Mouse (Mus musculus): ENCODE results near the gene Mob4. TPM values are rescaled to one million over a fixed set of nuclear protein-coding genes. Genes with fewer than 3 reads are reported as not detected.
"Not testable (repeated sequence)": the region's sequence is repeated elsewhere in the genome, so short reads cannot be mapped to it uniquely, and the experiment has no call there.

Gene Mob4
- polyA plus RNA-seq, 1 experiment from 2014 or later = 190 TPM

- no peak for ATAC-seq (ENCODE audit: low FRiP score)
- no peaks in the 10 kb centered on the region for H3K36me3 ChIP-seq
- H3K27ac ChIP-seq = no peak overlapping the region
- H3K4me2 ChIP-seq = no peak overlapping the region
- no peaks in the 10 kb centered on the region for H3K27me3 ChIP-seq
- H3K9me3 ChIP-seq = no peaks in the 10 kb centered on the region
- H3K4me3 ChIP-seq = no peak overlapping the region
- WGBS = 82% methylated on average over 1 of the region's 1 CpGs
- no peaks in the 10 kb centered on the region for H3K4me1 ChIP-seq (replicated peaks)
- no peak overlapping the region for H3K9ac ChIP-seq
These were observed 23.4 kb upstream of the Mob4 start for GRCm38 (mm10) chr1:55107644-55108043.

DNA sequence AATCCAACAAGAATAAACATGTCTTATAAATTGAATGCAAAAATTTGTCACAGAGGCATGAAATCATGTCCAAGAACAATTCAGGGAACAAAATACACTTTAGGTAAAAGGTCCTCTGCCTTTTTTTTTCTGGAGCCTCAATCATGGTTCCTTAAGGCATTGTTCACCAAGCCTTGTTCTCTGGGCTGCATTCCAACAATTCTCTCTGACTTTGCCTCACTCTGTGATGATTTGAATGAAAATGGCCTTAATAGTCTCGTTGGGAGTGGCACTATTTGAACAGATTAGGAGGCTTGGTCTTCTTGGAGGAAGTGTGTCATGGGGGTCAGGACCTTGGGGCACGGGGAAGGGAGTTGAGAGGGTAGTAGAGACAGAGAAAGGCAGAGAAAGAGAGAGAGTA lies 22.6 kb upstream of the Mob4 start:
- Histone ChIP-seq H3K36me3 (no peaks in the 10 kb centered on the region), H3K4me1 (replicated peaks) (no peaks in the 10 kb centered on the region), H3K27ac (no peak overlapping the region), H3K9ac (no peak overlapping the region), H3K4me3 (no peak overlapping the region), H3K27me3 (no peaks in the 10 kb centered on the region), H3K4me2 (no peak overlapping the region), H3K9me3 (no peaks in the 10 kb centered on the region)
- 33% methylated on average over 2 of the region's 2 CpGs for WGBS
- no peak for ATAC-seq (ENCODE audit: low FRiP score)

- Histone ChIP-seq H3K4me1 (replicated peaks) (no peaks in the 10 kb centered on the region), H3K4me2 (no peak overlapping the region), H3K9me3 (no peaks in the 10 kb centered on the region), H3K27ac (no peak overlapping the region), H3K9ac (no peak overlapping the region), H3K36me3 (no peaks in the 10 kb centered on the region), H3K4me3 (no peak overlapping the region), H3K27me3 (no peaks in the 10 kb centered on the region)
- ATAC-seq (ENCODE audit: low FRiP score) = no peak
- 93% methylated on average over 4 of the region's 4 CpGs for WGBS
These were observed 21.8 kb upstream of the Mob4 start for GRCm38 (mm10) chr1:55109066-55109766.

DNA sequence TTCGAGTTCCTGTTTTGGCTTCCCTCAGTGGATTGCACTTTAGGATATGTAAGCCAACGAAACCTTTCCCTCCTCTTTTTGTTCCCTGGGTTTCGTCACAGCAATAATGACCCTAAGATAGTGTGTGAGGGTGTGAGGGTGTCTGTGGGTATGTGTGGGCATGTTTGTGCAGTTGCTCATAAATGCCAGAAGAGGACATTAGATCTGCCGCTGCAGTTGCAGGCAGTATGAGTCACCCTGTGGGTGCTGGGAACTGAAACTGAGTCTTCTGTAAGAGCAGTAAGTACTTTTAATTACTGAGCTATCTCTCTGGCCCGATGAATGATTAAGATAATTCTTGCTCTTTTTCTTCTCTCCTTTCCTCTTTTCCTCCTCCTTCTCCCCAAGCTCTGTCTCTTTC lies 8.0 kb upstream of the Mob4 start:
- H3K4me3 ChIP-seq = no peak overlapping the region
- no peaks in the 10 kb centered on the region for H3K36me3 ChIP-seq
- no peak overlapping the region for H3K27ac ChIP-seq
- H3K9ac ChIP-seq = no peak overlapping the region
- no peak for ATAC-seq (ENCODE audit: low FRiP score)
- H3K4me1 ChIP-seq (replicated peaks) = no peaks in the 10 kb centered on the region
- H3K9me3 ChIP-seq = no peaks in the 10 kb centered on the region
- H3K27me3 ChIP-seq = no peaks in the 10 kb centered on the region
- no peak overlapping the region for H3K4me2 ChIP-seq
- 89% methylated on average over 5 of the region's 5 CpGs for WGBS

- H3K4me1 ChIP-seq (replicated peaks) = no peaks in the 10 kb centered on the region
- H3K27me3 ChIP-seq = no peaks in the 10 kb centered on the region
- H3K9ac ChIP-seq = no peak overlapping the region
- no peak overlapping the region for H3K4me2 ChIP-seq
- H3K27ac ChIP-seq = no peak overlapping the region
- H3K4me3 ChIP-seq = no peak overlapping the region
- no peaks in the 10 kb centered on the region for H3K36me3 ChIP-seq
- ATAC-seq (ENCODE audit: low FRiP score) = no peak
- H3K9me3 ChIP-seq = no peaks in the 10 kb centered on the region
- WGBS = 96% methylated on average over 2 of the region's 2 CpGs
These were observed 7.5 kb upstream of the Mob4 start for GRCm38 (mm10) chr1:55123561-55123960.

GRCm38 (mm10) chr1:55124136-55124535 lies 6.9 kb upstream of the Mob4 start:
- not testable (repeated sequence) for H3K4me1 ChIP-seq (replicated peaks); H3K4me2 ChIP-seq; H3K9ac ChIP-seq; H3K27ac ChIP-seq; H3K36me3 ChIP-seq; H3K27me3 ChIP-seq; H3K4me3 ChIP-seq; ATAC-seq (ENCODE audit: low FRiP score); H3K9me3 ChIP-seq
- 98% methylated on average over 2 of the region's 2 CpGs for WGBS

DNA sequence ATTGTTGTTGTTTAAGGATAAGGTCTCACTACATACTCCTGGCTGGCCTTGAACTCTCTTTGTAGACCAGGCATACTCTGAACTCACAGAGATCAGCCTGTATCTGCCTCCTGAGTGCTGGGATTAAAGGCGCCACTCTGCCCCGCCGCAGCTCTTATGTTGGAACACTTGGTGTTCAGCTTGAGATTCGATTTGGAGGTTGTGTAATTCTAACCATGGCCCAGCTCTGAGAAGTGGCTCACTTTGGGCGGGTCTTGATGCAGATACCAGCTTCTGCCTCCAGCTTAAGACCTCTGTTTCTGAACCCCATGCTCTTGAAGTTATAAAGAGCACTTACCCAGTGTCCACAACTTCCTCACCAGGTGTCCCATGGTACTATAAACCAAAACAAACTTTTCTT lies 1.3 kb upstream of the Mob4 start:
- H3K27ac ChIP-seq = no peak overlapping the region
- WGBS = 88% methylated on average over 5 of the region's 5 CpGs
- no peak for ATAC-seq (ENCODE audit: low FRiP score)
- no peaks in the 10 kb centered on the region for H3K27me3 ChIP-seq
- no peak overlapping the region for H3K4me3 ChIP-seq
- H3K4me1 ChIP-seq (replicated peaks) = peaks cover 23% of the 10 kb centered on the region
- no peak overlapping the region for H3K4me2 ChIP-seq
- H3K9ac ChIP-seq = no peak overlapping the region
- 0 out of 2 replicates have a peak, but pooled peaks cover 2% of the 10 kb centered on the region for H3K36me3 ChIP-seq
- no peaks in the 10 kb centered on the region for H3K9me3 ChIP-seq

DNA sequence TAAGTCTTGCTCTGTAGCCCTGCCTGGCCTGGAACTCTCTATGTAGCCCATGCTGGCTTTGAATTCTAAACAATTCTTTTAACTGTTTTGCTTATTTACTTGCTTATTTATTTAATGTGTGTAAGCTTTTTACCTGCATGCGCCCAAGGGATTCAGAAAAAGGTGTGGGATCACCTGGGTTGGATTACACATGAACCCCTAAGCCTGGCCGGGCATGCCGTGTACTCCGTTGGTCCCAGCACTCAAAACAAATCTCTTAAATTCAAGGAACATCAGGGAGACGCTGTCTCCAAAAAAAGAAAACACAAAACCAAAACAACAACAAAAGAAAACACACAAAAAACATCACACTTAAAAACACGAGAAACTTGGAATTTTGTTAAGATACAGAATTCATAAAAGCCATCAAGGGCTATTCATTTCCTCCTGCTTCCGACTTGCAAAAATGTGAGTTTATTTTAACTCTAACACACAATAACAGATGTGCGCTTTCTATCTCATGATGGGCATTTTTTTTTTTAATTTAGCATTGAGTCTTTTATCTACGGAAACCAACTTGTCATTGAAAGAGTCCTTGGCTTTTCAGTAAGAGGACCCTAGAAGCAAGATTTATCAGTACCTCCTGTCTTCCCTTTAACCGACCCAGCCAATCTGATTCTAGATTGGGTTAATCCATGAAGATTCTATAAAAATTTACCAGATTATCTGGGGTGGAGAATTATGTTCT lies 678 bp upstream of the Mob4 start:
- no peak for ATAC-seq (ENCODE audit: low FRiP score)

DNA sequence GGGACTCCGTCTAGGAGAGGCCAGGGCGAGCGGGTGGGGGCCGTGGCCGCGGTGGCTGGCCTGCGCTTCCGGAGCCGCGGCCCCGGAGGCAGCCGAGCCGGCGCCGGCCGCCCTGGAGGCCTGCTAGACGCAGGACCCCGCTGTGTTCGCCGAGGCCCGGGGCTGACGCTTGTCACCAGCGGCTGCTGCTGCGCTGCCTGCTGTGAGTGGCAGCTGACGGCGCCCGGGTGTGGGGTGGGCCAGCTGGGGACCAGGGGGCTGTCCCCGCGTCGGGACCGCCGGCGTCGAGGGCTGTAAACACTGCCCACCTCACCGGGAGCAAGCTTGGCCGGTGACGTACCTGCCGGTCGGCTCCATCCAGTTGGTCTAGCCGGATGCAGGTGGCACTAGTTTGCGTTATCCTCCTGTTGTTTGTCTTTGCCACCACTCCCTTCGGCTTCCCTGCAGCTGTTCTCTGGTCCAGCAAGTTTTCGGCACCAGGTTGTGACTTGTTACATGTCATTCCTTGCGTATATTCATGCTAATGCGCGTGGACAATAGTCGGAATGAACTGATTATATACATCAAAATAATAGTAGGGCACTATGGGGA lies 488 bp downstream of the Mob4 start:
- H3K27me3 ChIP-seq = no peaks in the 10 kb centered on the region
- H3K4me1 ChIP-seq (replicated peaks) = peaks cover 23% of the 10 kb centered on the region
- under 1% methylated on average over 41 of the region's 47 CpGs for WGBS
- H3K4me2 ChIP-seq = peak overlapping the region; percentile 74
- no peaks in the 10 kb centered on the region for H3K9me3 ChIP-seq
- H3K4me3 ChIP-seq = peak overlapping the region; percentile 93
- H3K36me3 ChIP-seq = peaks cover 7% of the 10 kb centered on the region; the same call in 1 of the 2 replicates
- no peak; the same call in 1 of the 2 replicates for ATAC-seq (ENCODE audit: low FRiP score)
- peak overlapping the region; percentile 98 for H3K27ac ChIP-seq
- H3K9ac ChIP-seq = peak overlapping the region; percentile 98

More for the DNA sequence above, 678 bp upstream of the Mob4 start:
- peaks cover 2% of the 10 kb centered on the region; the same call in 1 of the 2 replicates for H3K36me3 ChIP-seq
- H3K9ac ChIP-seq = peak overlapping the region; percentile 98
- peak overlapping the region; percentile 59 for H3K4me2 ChIP-seq
- WGBS = 74% methylated on average over 10 of the region's 10 CpGs
- peak overlapping the region; percentile 98 for H3K27ac ChIP-seq
- H3K27me3 ChIP-seq = no peaks in the 10 kb centered on the region
- H3K4me3 ChIP-seq = peak overlapping the region; percentile 93
- peaks cover 23% of the 10 kb centered on the region for H3K4me1 ChIP-seq (replicated peaks)
- H3K9me3 ChIP-seq = no peaks in the 10 kb centered on the region

DNA sequence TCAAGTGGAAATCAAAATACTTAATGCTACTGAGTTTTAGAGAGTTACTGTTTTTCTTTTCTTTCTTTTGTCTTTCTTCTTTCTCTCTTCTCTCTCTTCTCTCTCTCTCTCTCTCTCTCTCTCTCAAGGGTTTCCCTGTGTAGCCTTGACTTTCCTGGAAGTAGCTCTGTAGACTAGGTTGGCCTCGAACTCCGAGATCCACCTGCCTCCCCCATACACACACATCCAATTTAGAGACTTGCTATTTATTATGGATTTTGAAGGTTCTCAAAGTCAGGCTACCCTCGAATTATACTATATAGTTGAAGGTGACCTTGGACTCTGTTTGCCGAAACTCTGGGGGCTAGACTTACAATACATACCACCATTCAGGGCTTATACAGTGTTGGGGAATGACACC lies 1.3 kb downstream of the Mob4 start:
- H3K9me3 ChIP-seq = no peaks in the 10 kb centered on the region

GRCm38 (mm10) chr1:55133173-55133572 lies 2.1 kb downstream of the Mob4 start:
- WGBS = 76% methylated on average over 2 of the region's 2 CpGs
- ATAC-seq (ENCODE audit: low FRiP score) = no peak
- Histone ChIP-seq H3K4me2 (peak overlapping the region; percentile 21; the same call in 1 of the 2 replicates), H3K27me3 (no peaks in the 10 kb centered on the region), H3K9ac (no peak overlapping the region), H3K4me1 (replicated peaks) (peaks cover 23% of the 10 kb centered on the region), H3K4me3 (no peak overlapping the region), H3K9me3 (no peaks in the 10 kb centered on the region), H3K27ac (no peak overlapping the region), H3K36me3 (peaks cover 11% of the 10 kb centered on the region)

More for the DNA sequence above, 1.3 kb downstream of the Mob4 start:
- Histone ChIP-seq H3K36me3 (peaks cover 7% of the 10 kb centered on the region; the same call in 1 of the 2 replicates), H3K4me2 (peak overlapping the region; percentile 74), H3K27ac (no peak overlapping the region), H3K9ac (peak overlapping the region; percentile 98), H3K4me1 (replicated peaks) (peaks cover 23% of the 10 kb centered on the region), H3K4me3 (peak overlapping the region; percentile 93), H3K27me3 (no peaks in the 10 kb centered on the region)
- 79% methylated on average over 4 of the region's 4 CpGs for WGBS
- ATAC-seq (ENCODE audit: low FRiP score) = no peak

DNA sequence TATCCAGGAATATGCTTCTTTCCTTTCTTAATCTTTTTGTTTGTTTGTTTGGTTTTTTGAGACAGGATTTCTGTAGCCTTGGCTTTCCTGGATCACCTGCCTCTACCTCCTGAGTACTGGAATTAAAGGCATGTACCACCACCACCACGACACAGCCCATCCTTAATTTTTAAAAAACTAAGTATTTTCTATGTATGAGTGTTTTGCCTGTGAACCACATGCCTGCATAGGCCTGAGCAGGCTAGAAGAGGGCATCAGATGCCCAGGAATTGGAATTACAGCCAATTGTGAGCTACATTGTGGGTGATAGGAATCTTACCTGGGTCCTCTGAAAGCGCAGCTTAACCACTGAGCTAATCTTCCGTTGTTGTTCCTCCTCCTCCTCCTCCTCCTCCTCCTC lies 3.3 kb downstream of the Mob4 start:
- H3K36me3 ChIP-seq = peaks cover 17% of the 10 kb centered on the region
- no peak overlapping the region for H3K4me2 ChIP-seq
- no peaks in the 10 kb centered on the region for H3K27me3 ChIP-seq
- no peak for ATAC-seq (ENCODE audit: low FRiP score)
- no peak overlapping the region for H3K27ac ChIP-seq
- no peak overlapping the region for H3K4me3 ChIP-seq
- H3K4me1 ChIP-seq (replicated peaks) = peaks cover 23% of the 10 kb centered on the region
- no peaks in the 10 kb centered on the region for H3K9me3 ChIP-seq
- no peak overlapping the region for H3K9ac ChIP-seq
- WGBS = 100% methylated on average over 3 of the region's 3 CpGs

Data from hindbrain, embryonic 13.5 days (tissue).